Mouse (Mus musculus) ES-Bruce4 (cell line): ENCODE measurements around the gene Slc6a9.

ENCODE experiments used
- CTCF ChIP-seq: IDR thresholded peaks from one replicate; pipeline ENCODE4 v1.8.1; 2011; ENCODE audit warnings: low read depth, low read length
- EP300 ChIP-seq: IDR thresholded peaks from 2 replicates; pipeline ENCODE4 v1.6.1; 2011; ENCODE audit warnings: low read depth, low read length; ENCODE audit not compliant: insufficient read depth
- POLR2A ChIP-seq: IDR thresholded peaks from one replicate; pipeline ENCODE4 v1.8.1; 2011; ENCODE audit warnings: low read length; ENCODE audit not compliant: insufficient read depth

- TF ChIP-seq POLR2A: no peak
- no peak for TF ChIP-seq EP300
- TF ChIP-seq CTCF: no peak
These were observed 52.3 kb downstream of the Slc6a9 start for GRCm38 (mm10) chr4:117886644-117887043.
